Mouse (Mus musculus) spleen, adult 2 months (tissue): Measurements from ENCODE around the gene Ccdc63. TPM values are rescaled to one million over a fixed set of nuclear protein-coding genes. Genes with fewer than 3 reads are reported as not detected.

ENCODE experiments used
- DNase-seq, 2 experiments: peaks; one replicate each; pipeline versions ENCODE4 v3.0.0 to v3.0.0-alpha.2; 2012 to 2021; ENCODE audit warnings: low spot score in 2 of 2, low read depth in 1 of 2
- H3K27ac ChIP-seq: fragments of 200-500 bp; 2 replicates; pipeline ENCODE4 v1.5.1; 2012; ENCODE audit warnings: low read length, inconsistent platforms; ENCODE audit not compliant: insufficient read depth
- H3K27me3 ChIP-seq: fragments of 200-500 bp; 2 replicates; pipeline ENCODE4 v1.6.1; 2012; ENCODE audit warnings: mild to moderate bottlenecking, moderate library complexity, low read length, inconsistent platforms; ENCODE audit not compliant: control insufficient read depth, insufficient read depth
- H3K36me3 ChIP-seq: fragments of 200-500 bp; 2 replicates; pipeline ENCODE4 v1.6.1; 2012; ENCODE audit warnings: mild to moderate bottlenecking, low read length, inconsistent platforms; ENCODE audit not compliant: control insufficient read depth, insufficient read depth
- H3K4me1 ChIP-seq: fragments of 200-500 bp; 2 replicates; pipeline ENCODE4 v1.6.1; 2011; ENCODE audit warnings: inconsistent platforms; ENCODE audit not compliant: control insufficient read depth, insufficient read depth, insufficient read length
- H3K4me3 ChIP-seq: fragments of 200-500 bp; 2 replicates; pipeline ENCODE4 v1.5.1; 2011; ENCODE audit warnings: mild to moderate bottlenecking, inconsistent platforms; ENCODE audit not compliant: insufficient read depth, insufficient read length; ENCODE audit errors: extremely low read depth
- CTCF ChIP-seq: fragments of 200-500 bp; IDR thresholded peaks from 2 replicates; pipeline ENCODE4 v1.5.1; 2011; ENCODE audit warnings: mild to moderate bottlenecking, inconsistent platforms; ENCODE audit not compliant: insufficient read depth, insufficient read length, insufficient replicate concordance; ENCODE audit errors: extremely low read depth
- POLR2A ChIP-seq: fragments of 200-500 bp; IDR thresholded peaks from 2 replicates; pipeline ENCODE4 v1.6.1; 2011; ENCODE audit warnings: low read depth, low read length, inconsistent platforms
- WGBS: fragments of 180-500 bp; shearing (Covaris S2); methylation state at CpG from one replicate; pipeline ENCODE4 v1.1.7; 2018; 5-methylcytosine and 5-hydroxymethylcytosine counted together
- polyA plus RNA-seq: library from polyadenylated mRNA; depleted of rRNA; stranded (reverse); fragments of >200 nt; gene quantifications from 2 replicates; pipeline ENCODE4 v1.2.3, GENCODE M21; 2012

The Ccdc63 gene
- polyA plus RNA-seq, 1 experiment: 0.16 TPM

DNA sequence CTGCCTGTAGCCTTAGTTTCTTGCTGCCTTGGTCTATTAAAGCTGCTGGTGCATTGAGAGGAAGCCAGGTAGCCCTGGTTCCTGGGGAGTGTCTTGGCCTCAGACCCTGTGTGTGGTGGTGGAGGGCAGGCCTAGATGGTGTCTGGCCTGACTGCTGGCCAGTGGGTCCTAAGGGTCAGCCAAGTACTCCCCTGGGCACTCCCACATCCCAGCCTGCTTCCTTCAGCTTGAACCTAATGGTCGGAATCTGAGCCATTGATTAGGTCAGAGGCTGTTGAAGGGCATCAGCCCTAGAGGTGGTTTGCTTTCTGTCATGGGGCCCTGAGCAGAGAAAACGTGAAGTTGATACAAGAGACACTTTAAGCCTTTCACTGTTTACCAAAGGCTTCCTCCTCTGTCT, 34.8 kb upstream of the Ccdc63 start:
- Histone ChIP-seq H3K27ac (peak overlapping the region; percentile 39; the same call in 1 of the 2 replicates), H3K4me3 (no peak overlapping the region), H3K36me3 (peaks cover 38% of the 10 kb centered on the region), H3K4me1 (peaks cover 10% of the 10 kb centered on the region; the same call in 1 of the 2 replicates), H3K27me3 (no peaks in the 10 kb centered on the region)
- no peak for DNase-seq
- TF ChIP-seq CTCF (no peak), POLR2A (no peak)
- WGBS: 74% methylated on average over 2 of the region's 2 CpGs

- Histone ChIP-seq H3K4me1 (no peaks in the 10 kb centered on the region), H3K4me3 (no peak overlapping the region), H3K27me3 (no peaks in the 10 kb centered on the region), H3K27ac (no peak overlapping the region), H3K36me3 (peaks cover 49% of the 10 kb centered on the region)
- WGBS: 89% methylated on average over 8 of the region's 8 CpGs
- DNase-seq: no peak
- TF ChIP-seq POLR2A: no peak
- TF ChIP-seq CTCF: no peak
These were observed 30.4 kb upstream of the Ccdc63 start for GRCm38 (mm10) chr5:122171058-122171457.

- no peak for DNase-seq
- WGBS: 92% methylated on average over 14 of the region's 14 CpGs
These were observed 27.9 kb upstream of the Ccdc63 start for GRCm38 (mm10) chr5:122168344-122169069.

GRCm38 (mm10) chr5:122166636-122167161, 26.1 kb upstream of the Ccdc63 start:
- Histone ChIP-seq H3K36me3 (peaks cover 33% of the 10 kb centered on the region), H3K27ac (no peak overlapping the region), H3K27me3 (no peaks in the 10 kb centered on the region), H3K4me1 (peaks cover 20% of the 10 kb centered on the region; the same call in 1 of the 2 replicates), H3K4me3 (no peak overlapping the region)
- TF ChIP-seq POLR2A (no peak), CTCF (no peak)
- no peak for DNase-seq
- WGBS: 56% methylated on average over 8 of the region's 8 CpGs

More at GRCm38 (mm10) chr5:122168344-122169069, 27.9 kb upstream of the Ccdc63 start:
- peaks cover 6% of the 10 kb centered on the region; the same call in 1 of the 2 replicates for H3K4me1 ChIP-seq
- no peak overlapping the region for H3K27ac ChIP-seq
- no peak overlapping the region for H3K4me3 ChIP-seq
- TF ChIP-seq CTCF (no peak), POLR2A (no peak)
- no peaks in the 10 kb centered on the region for H3K27me3 ChIP-seq
- peaks cover 46% of the 10 kb centered on the region for H3K36me3 ChIP-seq

DNA sequence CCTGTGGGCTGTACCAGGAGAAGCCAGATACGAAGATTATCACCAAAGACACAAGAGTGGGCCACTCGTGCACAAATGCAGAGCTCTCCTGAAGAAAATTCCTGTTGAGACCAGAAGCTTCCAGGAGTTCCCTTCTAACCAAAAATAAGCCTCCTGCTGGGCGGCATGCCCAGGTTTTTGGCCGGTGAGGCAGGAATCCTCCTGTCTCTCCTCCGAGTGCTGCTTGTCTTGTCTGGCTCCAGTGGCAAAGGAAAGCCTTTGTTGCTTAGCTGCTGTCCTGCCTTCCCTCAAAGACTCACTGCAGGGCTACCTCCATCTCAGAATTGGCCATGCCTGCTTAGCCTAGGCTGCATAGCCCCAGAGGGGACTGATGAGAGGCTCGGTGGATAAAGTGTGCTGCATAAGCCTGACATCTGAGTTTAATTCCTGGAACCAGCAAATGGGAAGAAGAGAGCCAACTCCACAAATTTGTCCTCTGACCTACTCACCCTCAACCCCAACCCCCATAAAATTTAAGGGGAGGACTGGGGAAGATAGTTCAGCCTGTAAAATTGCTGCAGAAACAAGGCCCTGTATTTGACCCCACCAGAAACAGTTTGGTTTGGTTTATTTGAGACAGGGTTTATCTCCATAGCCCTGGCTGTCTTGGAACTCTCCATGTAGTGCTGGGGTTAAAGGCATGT, 24.8 kb upstream of the Ccdc63 start:
- Histone ChIP-seq H3K4me1 (peaks cover 27% of the 10 kb centered on the region; the same call in 1 of the 2 replicates), H3K36me3 (peaks cover 21% of the 10 kb centered on the region), H3K27me3 (no peaks in the 10 kb centered on the region), H3K4me3 (no peak overlapping the region), H3K27ac (no peak overlapping the region)
- 86% methylated on average over 6 of the region's 6 CpGs for WGBS
- TF ChIP-seq POLR2A (no peak), CTCF (no peak)
- DNase-seq: no peak

GRCm38 (mm10) chr5:122164011-122164410, 23.4 kb upstream of the Ccdc63 start:
- H3K27ac ChIP-seq: no peak overlapping the region
- DNase-seq: no peak
- peaks cover 27% of the 10 kb centered on the region; the same call in 1 of the 2 replicates for H3K4me1 ChIP-seq
- WGBS: 79% methylated on average over 3 of the region's 3 CpGs
- no peak overlapping the region for H3K4me3 ChIP-seq
- TF ChIP-seq CTCF: no peak
- no peak for TF ChIP-seq POLR2A
- peaks cover 14% of the 10 kb centered on the region for H3K36me3 ChIP-seq
- no peaks in the 10 kb centered on the region for H3K27me3 ChIP-seq

DNA sequence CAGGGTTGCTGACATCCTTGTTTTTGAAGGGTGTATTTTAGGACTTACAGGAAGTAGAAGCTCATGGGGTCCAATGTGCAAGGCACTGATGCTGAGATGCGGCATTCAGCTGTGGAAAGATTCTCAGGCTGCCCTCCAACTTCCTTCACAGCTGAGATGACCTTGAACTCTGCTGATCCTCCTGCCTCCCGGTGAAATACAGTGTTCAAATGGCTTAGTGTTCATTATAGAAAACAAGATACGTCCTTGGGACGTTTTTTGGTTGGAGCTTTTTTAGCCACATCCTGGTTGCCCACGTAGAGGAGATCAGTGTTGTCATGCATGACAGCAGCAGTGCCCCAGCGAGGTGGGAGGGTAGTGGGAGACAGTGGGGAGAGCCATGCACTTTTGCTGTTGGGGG, 22.6 kb upstream of the Ccdc63 start:
- TF ChIP-seq POLR2A (no peak), CTCF (no peak)
- 8% methylated on average over 6 of the region's 6 CpGs for WGBS
- H3K4me3 ChIP-seq: no peak overlapping the region
- H3K27me3 ChIP-seq: no peaks in the 10 kb centered on the region
- DNase-seq: no peak
- H3K27ac ChIP-seq: peak overlapping the region; percentile 76
- H3K36me3 ChIP-seq: peaks cover 8% of the 10 kb centered on the region
- peaks cover 27% of the 10 kb centered on the region; the same call in 1 of the 2 replicates for H3K4me1 ChIP-seq
